Mouse (Mus musculus) gastrocnemius, adult 2 months (tissue): ENCODE measurements around the gene Kmo. TPM values are rescaled to one million over a fixed set of nuclear protein-coding genes. Genes with fewer than 3 reads are reported as not detected.

Experiments used
- DNase-seq: peaks from one replicate; pipeline ENCODE4 v3.0.0; 2022
- H3K27ac ChIP-seq: fragments of 200-600 bp; 2 replicates; pipeline ENCODE4 v1.8.1; 2022; ENCODE audit warnings: mild to moderate bottlenecking
- H3K4me3 ChIP-seq: fragments of 200-600 bp; 2 replicates; pipeline ENCODE4 v1.8.1; 2022; ENCODE audit warnings: mild to moderate bottlenecking, moderate library complexity
- CTCF ChIP-seq: fragments of 200-600 bp; IDR thresholded peaks from 2 replicates; pipeline ENCODE4 v1.8.1; 2022; ENCODE audit warnings: antibody characterized with exemption, mild to moderate bottlenecking, moderate library complexity
- intact Hi-C: fragments of 180-260 bp; cut with DNase I; formaldehyde crosslinking; loops from one replicate; pipeline ENCODE4 v1.15.1; 2025
- total RNA-seq, 2 experiments: library from RNA; stranded (reverse); gene quantifications; 2 replicates each; pipeline ENCODE4 v1.2.3; 2021

Gene Kmo
- total RNA-seq, 2 experiments from 2014 or later = 0.15 TPM; not detected in 1

- intact Hi-C loops = no loop called here
- no peak for DNase-seq
- no peak for TF ChIP-seq CTCF
- H3K4me3 ChIP-seq = no peak overlapping the region
- no peak overlapping the region for H3K27ac ChIP-seq
Measured at GRCm38 (mm10) chr1:175680995-175681394, 60.8 kb downstream of the Kmo start.

- Histone ChIP-seq H3K27ac (peak overlapping the region; percentile 92), H3K4me3 (peak overlapping the region; percentile 91)
- intact Hi-C loops = loop anchor here (2.0 to 10.0 kb wide), 3 partner anchors 67 to 1753 kb away; partner anchors contain the start of genes Exo1, Fh1 and Zbtb18
- TF ChIP-seq CTCF = no peak
- no peak for DNase-seq
Measured at GRCm38 (mm10) chr1:175691686-175692245, 71.6 kb downstream of the Kmo start.

GRCm38 (mm10) chr1:175692246-175692996 lies 72.2 kb downstream of the Kmo start, which contains the start of the genes Opn3 and Chml:
Gene Opn3 (minus strand): TSS chr1:175692776.
Gene Chml (minus strand): TSS chr1:175692901.
- Histone ChIP-seq H3K27ac (peak within 1 kb of the TSS; percentile 92), H3K4me3 (peak within 1 kb of the TSS; percentile 91)
- intact Hi-C loops = loop anchor here (2.0 to 10.0 kb wide), 3 partner anchors 68 to 1752 kb away; partner anchors contain the start of genes Exo1, Fh1 and Zbtb18
- peak; percentile 99 for DNase-seq
- TF ChIP-seq CTCF = no peak

GRCm38 (mm10) chr1:175692997-175693361 lies 72.8 kb downstream of the Kmo start:
- TF ChIP-seq CTCF = no peak
- intact Hi-C loops = loop anchor here (2.0 to 10.0 kb wide), 3 partner anchors 68 to 1752 kb away; partner anchors contain the start of genes Exo1, Fh1 and Zbtb18
- DNase-seq = no peak
- peak overlapping the region; percentile 92; the same call in 1 of the 2 replicates for H3K27ac ChIP-seq
- H3K4me3 ChIP-seq = peak overlapping the region; percentile 91

- TF ChIP-seq CTCF = no peak
- Histone ChIP-seq H3K27ac (no peak overlapping the region), H3K4me3 (peak overlapping the region; percentile 91)
- no peak for DNase-seq
- intact Hi-C loops = loop anchor here (2.0 to 10.0 kb wide), 3 partner anchors 69 to 1751 kb away; partner anchors contain the start of genes Exo1, Fh1 and Zbtb18
Measured at GRCm38 (mm10) chr1:175693429-175693960, 73.3 kb downstream of the Kmo start.

GRCm38 (mm10) chr1:175698293-175698692 lies 78.1 kb downstream of the Kmo start, which contains the start of gene Wdr64:
Gene Wdr64 (plus strand): TSS chr1:175698593.
- intact Hi-C loops = loop anchor here (10.0 kb wide), 1 partner anchor 1747 kb away; the partner anchor contains the start of gene Zbtb18
- Histone ChIP-seq H3K4me3 (no peak within 1 kb of the TSS), H3K27ac (no peak within 1 kb of the TSS)
- DNase-seq = no peak
- TF ChIP-seq CTCF = no peak

GRCm38 (mm10) chr1:175699375-175699774 lies 79.2 kb downstream of the Kmo start:
- no peak for DNase-seq
- no peak for TF ChIP-seq CTCF
- intact Hi-C loops = loop anchor here (10.0 kb wide), 1 partner anchor 1745 kb away; the partner anchor contains the start of gene Zbtb18

GRCm38 (mm10) chr1:175699796-175700195 lies 79.6 kb downstream of the Kmo start:
- no peak for DNase-seq
- no peak for TF ChIP-seq CTCF
- Histone ChIP-seq H3K4me3 (no peak overlapping the region), H3K27ac (no peak overlapping the region)
- intact Hi-C loops = loop anchor here (10.0 kb wide), 1 partner anchor 1745 kb away; the partner anchor contains the start of gene Zbtb18

More at GRCm38 (mm10) chr1:175699375-175699774, 79.2 kb downstream of the Kmo start:
- Histone ChIP-seq H3K4me3 (no peak overlapping the region), H3K27ac (no peak overlapping the region)

GRCm38 (mm10) chr1:175701145-175701544 lies 81.0 kb downstream of the Kmo start:
- intact Hi-C loops = no loop called here
- DNase-seq = no peak
- H3K27ac ChIP-seq = no peak overlapping the region
- TF ChIP-seq CTCF = no peak
- H3K4me3 ChIP-seq = no peak overlapping the region

GRCm38 (mm10) chr1:175707599-175707998 lies 87.4 kb downstream of the Kmo start:
- Histone ChIP-seq H3K4me3 (no peak overlapping the region), H3K27ac (no peak overlapping the region)
- no peak for TF ChIP-seq CTCF
- intact Hi-C loops = no loop called here
- DNase-seq = no peak

GRCm38 (mm10) chr1:175708013-175708412 lies 87.8 kb downstream of the Kmo start:
- intact Hi-C loops = no loop called here
- H3K4me3 ChIP-seq = no peak overlapping the region
- H3K27ac ChIP-seq = no peak overlapping the region
- TF ChIP-seq CTCF = no peak
- no peak for DNase-seq

Other genes with a start within 250 kb of the Kmo start
- under 1 TPM in 1 of 2 experiments, not detected in 1; 0.17 TPM for gene Rgs7, start 127.9 kb upstream of the Kmo start, total RNA-seq
- gene Fh1, start 5.3 kb downstream of the Kmo start, total RNA-seq = 100 to 1,000 TPM; 231 to 325 TPM
- gene Opn3, start 72.4 kb downstream of the Kmo start, total RNA-seq = 1 to 10 TPM; 2.5 to 3.8 TPM
- gene Chml, start 72.5 kb downstream of the Kmo start, total RNA-seq = 1 to 10 TPM; 3.0 to 3.4 TPM
- not detected for gene Wdr64, start 78.2 kb downstream of the Kmo start, total RNA-seq